Mouse (Mus musculus): ENCODE data around the gene Gm28539.

- TF ChIP-seq HCFC1 (IDR thresholded peaks at IDR 0.05; ENCODE audit: low read depth, low read length) = no peak
- no peak for TF ChIP-seq MAX (IDR thresholded peaks at IDR 0.05; ENCODE audit: low read length)
- no peak for TF ChIP-seq EP300 (IDR thresholded peaks at IDR 0.05; ENCODE audit: low read depth in 1 of 2, low read length in 2 of 2)
- no peak for TF ChIP-seq POLR2A (IDR thresholded peaks at IDR 0.05; ENCODE audit: control insufficient read depth in 1 of 2, insufficient read depth in 1 of 2, low read depth in 1 of 2, low read length in 2 of 2, poor library complexity in 1 of 2)
- no peak; a peak in 1 of 6 replicates for TF ChIP-seq CTCF (IDR thresholded peaks at IDR 0.05 in 2 of 3, conservative IDR thresholded peaks at IDR 0.05 in 1 of 3; ENCODE audit: control insufficient read depth in 1 of 3, insufficient read depth in 1 of 3, low read depth in 2 of 3, low read length in 3 of 3, poor library complexity in 1 of 3, severe bottlenecking in 1 of 3)
- no peak for TF ChIP-seq CHD2 (IDR thresholded peaks at IDR 0.05; ENCODE audit: low read length)
- TF ChIP-seq GATA1 (IDR thresholded peaks at IDR 0.05; ENCODE audit: low read depth, low read length) = no peak
- TF ChIP-seq MAFK (IDR thresholded peaks at IDR 0.05; ENCODE audit: borderline replicate concordance, low read depth, low read length) = no peak
These were observed 41.8 kb downstream of the Gm28539 start for GRCm38 (mm10) chr16:18878091-18878720.
